Mouse (Mus musculus): ENCODE measurements around the gene N4bp2. TPM values are rescaled to one million over a fixed set of nuclear protein-coding genes. Genes with fewer than 3 reads are reported as not detected.

Gene N4bp2
- polyA plus RNA-seq, 1 experiment from 2014 or later, result 12.1 TPM

GRCm38 (mm10) chr5:65861154-65861944 is 98.0 kb downstream of the N4bp2 start, which contains the start of gene Rhoh:
TSS of gene Rhoh (plus strand) at chr5:65861213.
- Histone ChIP-seq H3K27ac (ENCODE audit: low read depth, low read length) (no peak within 1 kb of the TSS), H3K4me2 (replicated peaks; ENCODE audit: low read depth) (no peak within 1 kb of the TSS), H3K9me3 (ENCODE audit: control insufficient read depth) (no peaks in the 10 kb centered on the region), H3K9ac (ENCODE audit: low read depth, low read length) (no peak within 1 kb of the TSS), H3K4me1 (replicated peaks; ENCODE audit: control insufficient read depth, insufficient read depth, low read length) (no peaks in the 10 kb centered on the region), H3K36me3 (ENCODE audit: control insufficient read depth, insufficient read depth) (no peaks in the 10 kb centered on the region), H3K4me3 (ENCODE audit: low read depth, low read length) (no peak within 1 kb of the TSS), H3K27me3 (replicated peaks; ENCODE audit: control insufficient read depth, insufficient read depth, low read length) (no peaks in the 10 kb centered on the region)
- 77% methylated on average over 10 of the region's 10 CpGs for WGBS
- ATAC-seq, result no peak
- TF ChIP-seq CTCF (IDR thresholded peaks at IDR 0.05; ENCODE audit: low read depth), result no peak

GRCm38 (mm10) chr5:65862217-65862927 is 99.1 kb downstream of the N4bp2 start:
- H3K27ac ChIP-seq (ENCODE audit: low read depth, low read length), result no peak overlapping the region
- H3K36me3 ChIP-seq (ENCODE audit: control insufficient read depth, insufficient read depth), result no peaks in the 10 kb centered on the region
- no peak overlapping the region for H3K9ac ChIP-seq (ENCODE audit: low read depth, low read length)
- no peak for ATAC-seq
- H3K27me3 ChIP-seq (replicated peaks; ENCODE audit: control insufficient read depth, insufficient read depth, low read length), result no peaks in the 10 kb centered on the region
- no peaks in the 10 kb centered on the region for H3K9me3 ChIP-seq (ENCODE audit: control insufficient read depth)
- TF ChIP-seq CTCF (IDR thresholded peaks at IDR 0.05; ENCODE audit: low read depth), result no peak
- no peaks in the 10 kb centered on the region for H3K4me1 ChIP-seq (replicated peaks; ENCODE audit: control insufficient read depth, insufficient read depth, low read length)
- 92% methylated on average over 7 of the region's 7 CpGs for WGBS
- no peak overlapping the region for H3K4me2 ChIP-seq (replicated peaks; ENCODE audit: low read depth)
- H3K4me3 ChIP-seq (ENCODE audit: low read depth, low read length), result no peak overlapping the region

- no peaks in the 10 kb centered on the region for H3K4me1 ChIP-seq (replicated peaks; ENCODE audit: control insufficient read depth, insufficient read depth, low read length)
- ATAC-seq, result no peak
- H3K27me3 ChIP-seq (replicated peaks; ENCODE audit: control insufficient read depth, insufficient read depth, low read length), result no peaks in the 10 kb centered on the region
- no peak overlapping the region for H3K4me2 ChIP-seq (replicated peaks; ENCODE audit: low read depth)
- 82% methylated on average over 12 of the region's 12 CpGs for WGBS
- H3K4me3 ChIP-seq (ENCODE audit: low read depth, low read length), result no peak overlapping the region
- H3K27ac ChIP-seq (ENCODE audit: low read depth, low read length), result no peak overlapping the region
- no peak for TF ChIP-seq CTCF (IDR thresholded peaks at IDR 0.05; ENCODE audit: low read depth)
- H3K9ac ChIP-seq (ENCODE audit: low read depth, low read length), result no peak overlapping the region
- no peaks in the 10 kb centered on the region for H3K9me3 ChIP-seq (ENCODE audit: control insufficient read depth)
- no peaks in the 10 kb centered on the region for H3K36me3 ChIP-seq (ENCODE audit: control insufficient read depth, insufficient read depth)
Observed at GRCm38 (mm10) chr5:65863349-65863749, 100.0 kb downstream of the N4bp2 start.

GRCm38 (mm10) chr5:65864486-65864885 is 101.2 kb downstream of the N4bp2 start:
- Histone ChIP-seq H3K9ac (ENCODE audit: low read depth, low read length) (no peak overlapping the region), H3K27me3 (replicated peaks; ENCODE audit: control insufficient read depth, insufficient read depth, low read length) (no peaks in the 10 kb centered on the region), H3K36me3 (ENCODE audit: control insufficient read depth, insufficient read depth) (no peaks in the 10 kb centered on the region), H3K4me1 (replicated peaks; ENCODE audit: control insufficient read depth, insufficient read depth, low read length) (no peaks in the 10 kb centered on the region), H3K27ac (ENCODE audit: low read depth, low read length) (no peak overlapping the region), H3K4me2 (replicated peaks; ENCODE audit: low read depth) (no peak overlapping the region), H3K9me3 (ENCODE audit: control insufficient read depth) (no peaks in the 10 kb centered on the region), H3K4me3 (ENCODE audit: low read depth, low read length) (no peak overlapping the region)
- WGBS, result 92% methylated on average over 7 of the region's 7 CpGs
- ATAC-seq, result no peak
- TF ChIP-seq CTCF (IDR thresholded peaks at IDR 0.05; ENCODE audit: low read depth), result no peak

GRCm38 (mm10) chr5:65864946-65865345 is 101.6 kb downstream of the N4bp2 start:
- H3K36me3 ChIP-seq (ENCODE audit: control insufficient read depth, insufficient read depth), result no peaks in the 10 kb centered on the region
- no peak overlapping the region for H3K4me3 ChIP-seq (ENCODE audit: low read depth, low read length)
- H3K4me2 ChIP-seq (replicated peaks; ENCODE audit: low read depth), result no peak overlapping the region
- no peaks in the 10 kb centered on the region for H3K4me1 ChIP-seq (replicated peaks; ENCODE audit: control insufficient read depth, insufficient read depth, low read length)
- H3K27me3 ChIP-seq (replicated peaks; ENCODE audit: control insufficient read depth, insufficient read depth, low read length), result no peaks in the 10 kb centered on the region
- WGBS, result 93% methylated on average over 3 of the region's 3 CpGs
- no peaks in the 10 kb centered on the region for H3K9me3 ChIP-seq (ENCODE audit: control insufficient read depth)
- H3K9ac ChIP-seq (ENCODE audit: low read depth, low read length), result no peak overlapping the region
- H3K27ac ChIP-seq (ENCODE audit: low read depth, low read length), result no peak overlapping the region
- no peak for ATAC-seq
- no peak for TF ChIP-seq CTCF (IDR thresholded peaks at IDR 0.05; ENCODE audit: low read depth)

- Histone ChIP-seq H3K4me2 (replicated peaks; ENCODE audit: low read depth) (no peak overlapping the region), H3K9me3 (ENCODE audit: control insufficient read depth) (no peaks in the 10 kb centered on the region), H3K27me3 (replicated peaks; ENCODE audit: control insufficient read depth, insufficient read depth, low read length) (no peaks in the 10 kb centered on the region), H3K9ac (ENCODE audit: low read depth, low read length) (no peak overlapping the region), H3K4me3 (ENCODE audit: low read depth, low read length) (no peak overlapping the region), H3K27ac (ENCODE audit: low read depth, low read length) (no peak overlapping the region), H3K4me1 (replicated peaks; ENCODE audit: control insufficient read depth, insufficient read depth, low read length) (no peaks in the 10 kb centered on the region), H3K36me3 (ENCODE audit: control insufficient read depth, insufficient read depth) (no peaks in the 10 kb centered on the region)
- no peak for TF ChIP-seq CTCF (IDR thresholded peaks at IDR 0.05; ENCODE audit: low read depth)
- no peak for ATAC-seq
- WGBS, result 85% methylated on average over 6 of the region's 6 CpGs
Observed at GRCm38 (mm10) chr5:65866591-65866990, 103.3 kb downstream of the N4bp2 start.
